Mouse (Mus musculus) megakaryocyte progenitor cell, adult 5-6 weeks (primary cell): Measurements from ENCODE around the gene Vamp8. TPM values are rescaled to one million over a fixed set of nuclear protein-coding genes. Genes with fewer than 3 reads are reported as not detected.

Source experiments
- ATAC-seq: replicated peaks from 2 replicates; pipeline ENCODE4 v1.8.0; 2016; ENCODE audit warnings: mild to moderate bottlenecking, moderate TSS enrichment, inconsistent platforms; ENCODE audit not compliant: poor library complexity
- total RNA-seq, 2 experiments: library from RNA; stranded (forward) in 1 of 2; stranded (reverse) in 1 of 2; fragments of 157-497, 149-512 nt in 1 of 2; fragments of 200-1000 nt in 1 of 2; gene quantifications; 2 replicates each; pipeline versions ENCODE4 v1.2.3 to v1.2.4; 2015 to 2017

The Vamp8 gene
- total RNA-seq, 2 experiments from 2014 or later, result 240 to 267 TPM

GRCm38 (mm10) chr6:72356001-72356532 lies 34.4 kb downstream of the Vamp8 start:
- ATAC-seq, result no peak

GRCm38 (mm10) chr6:72355066-72355911 lies 35.2 kb downstream of the Vamp8 start, which contains the start of gene Tmem150a:
Gene Tmem150a, plus strand, starts transcription at chr6:72355447.
- peak; percentile 49 for ATAC-seq

- no peak for ATAC-seq
These were observed 36.5 kb downstream of the Vamp8 start for GRCm38 (mm10) chr6:72354025-72354424.

GRCm38 (mm10) chr6:72352636-72353405 lies 37.7 kb downstream of the Vamp8 start:
- no peak for ATAC-seq

GRCm38 (mm10) chr6:72350214-72350613 lies 40.3 kb downstream of the Vamp8 start:
- ATAC-seq, result no peak

- no peak for ATAC-seq
These were observed 42.1 kb downstream of the Vamp8 start for GRCm38 (mm10) chr6:72348411-72348810.

GRCm38 (mm10) chr6:72347166-72347941 lies 43.1 kb downstream of the Vamp8 start, which contains the start of gene 0610030E20Rik:
Gene 0610030E20Rik, plus strand, starts transcription at chr6:72347317.
- ATAC-seq, result peak; percentile 66

GRCm38 (mm10) chr6:72346261-72346660 lies 44.2 kb downstream of the Vamp8 start:
- 0 out of 2 replicates have a peak, but pooled peaks have one; percentile 15 for ATAC-seq

GRCm38 (mm10) chr6:72345633-72346032 lies 44.9 kb downstream of the Vamp8 start:
- ATAC-seq, result no peak

GRCm38 (mm10) chr6:72345074-72345567 lies 45.4 kb downstream of the Vamp8 start, which contains the start of gene Usp39:
Gene Usp39, minus strand, starts transcription at chr6:72345184.
- peak; percentile 80 for ATAC-seq

- no peak; the same call in 1 of the 2 replicates for ATAC-seq
These were observed 46.0 kb downstream of the Vamp8 start for GRCm38 (mm10) chr6:72344396-72345073.

- no peak for ATAC-seq
These were observed 50.0 kb downstream of the Vamp8 start for GRCm38 (mm10) chr6:72340481-72340880.

Other genes starting within 250 kb of the Vamp8 start
- gene Atoh8, start 155.1 kb downstream of the Vamp8 start, total RNA-seq (2015), result not detected in 2 replicates
- not detected in 2 replicates for gene Atoh8, start 155.1 kb downstream of the Vamp8 start, total RNA-seq (2017)
- gene Sftpb, start 86.1 kb downstream of the Vamp8 start, total RNA-seq (2015), result not detected in 2 replicates
- gene Sftpb, start 86.1 kb downstream of the Vamp8 start, total RNA-seq (2017), result not detected in 2 replicates
- gene Usp39, start 45.5 kb downstream of the Vamp8 start, total RNA-seq (2015), result 66.8 and 71.3 TPM in 2 replicates
- gene Usp39, start 45.5 kb downstream of the Vamp8 start, total RNA-seq (2017), result 113 and 115 TPM in 2 replicates
- 30.3 and 31.9 TPM in 2 replicates for gene 0610030E20Rik, start 43.4 kb downstream of the Vamp8 start, total RNA-seq (2015)
- 23.0 and 24.7 TPM in 2 replicates for gene 0610030E20Rik, start 43.4 kb downstream of the Vamp8 start, total RNA-seq (2017)
- gene Tmem150a, start 35.3 kb downstream of the Vamp8 start, total RNA-seq (2015), result 1.1 and 1.2 TPM in 2 replicates
- 0.33 TPM in 1 of 2 replicates, not detected in the other for gene Tmem150a, start 35.3 kb downstream of the Vamp8 start, total RNA-seq (2017)
- gene Rnf181, start 23.7 kb downstream of the Vamp8 start, total RNA-seq (2015), result 65.5 and 87.8 TPM in 2 replicates
- gene Rnf181, start 23.7 kb downstream of the Vamp8 start, total RNA-seq (2017), result 51.4 and 53.7 TPM in 2 replicates
- 39.1 and 70.3 TPM in 2 replicates for gene Vamp5, start 10.2 kb downstream of the Vamp8 start, total RNA-seq (2015)
- 13.0 and 34.9 TPM in 2 replicates for gene Vamp5, start 10.2 kb downstream of the Vamp8 start, total RNA-seq (2017)
- 11.2 and 11.6 TPM in 2 replicates for gene Ggcx, start 23.6 kb upstream of the Vamp8 start, total RNA-seq (2015)
- 6.7 and 8.5 TPM in 2 replicates for gene Ggcx, start 23.6 kb upstream of the Vamp8 start, total RNA-seq (2017)
- 342 and 403 TPM in 2 replicates for gene Mat2a, start 48.9 kb upstream of the Vamp8 start, total RNA-seq (2015)
- 192 and 230 TPM in 2 replicates for gene Mat2a, start 48.9 kb upstream of the Vamp8 start, total RNA-seq (2017)
- gene Sh2d6, start 131.0 kb upstream of the Vamp8 start, total RNA-seq (2015), result not detected in 2 replicates
- not detected in 2 replicates for gene Sh2d6, start 131.0 kb upstream of the Vamp8 start, total RNA-seq (2017)
- gene Capg, start 153.7 kb upstream of the Vamp8 start, total RNA-seq (2015), result 24.4 and 25.5 TPM in 2 replicates
- gene Capg, start 153.7 kb upstream of the Vamp8 start, total RNA-seq (2017), result 42.7 and 60.1 TPM in 2 replicates
- 12.9 and 15.6 TPM in 2 replicates for gene Elmod3, start 207.7 kb upstream of the Vamp8 start, total RNA-seq (2015)
- gene Elmod3, start 207.7 kb upstream of the Vamp8 start, total RNA-seq (2017), result 9.7 and 13.8 TPM in 2 replicates
- 20.3 and 20.8 TPM in 2 replicates for gene Retsat, start 207.8 kb upstream of the Vamp8 start, total RNA-seq (2015)
- 20.0 and 27.5 TPM in 2 replicates for gene Retsat, start 207.8 kb upstream of the Vamp8 start, total RNA-seq (2017)
- gene Tgoln1, start 226.3 kb upstream of the Vamp8 start, total RNA-seq (2015), result 51.5 and 57.9 TPM in 2 replicates
- 55.1 and 64.4 TPM in 2 replicates for gene Tgoln1, start 226.3 kb upstream of the Vamp8 start, total RNA-seq (2017)